Comparison of ENCODE assay signal across 22 mouse cellular contexts in the genomic region with DNA sequence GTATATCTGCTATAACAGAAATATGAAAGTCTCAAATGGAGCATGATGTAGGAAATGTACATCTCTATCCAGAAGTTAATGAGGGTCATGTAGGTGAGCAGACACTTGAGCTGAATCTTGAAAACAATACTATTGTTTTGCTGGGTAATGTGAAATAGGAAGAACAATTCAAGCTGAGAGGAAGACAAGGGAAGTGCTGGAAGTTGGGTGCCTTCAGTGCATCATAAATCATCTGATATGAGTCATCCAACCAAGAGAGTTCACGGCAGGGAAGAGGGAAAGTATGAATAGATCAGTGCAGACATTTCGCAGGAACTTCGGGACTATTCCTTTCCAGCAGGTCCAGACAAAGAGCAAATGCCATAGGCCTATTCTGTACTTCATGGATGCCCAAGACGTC.
"Had no signal": no experiment of that assay in that cellular context is flagged by ENCODE, and none has a peak within 500 bp of the region (broad histone marks: within the 10 kb centered on the region; RNA-seq: fewer than 3 reads in every experiment).

No protein-coding gene starts in this region.

- H3K4me3 ChIP-seq: heart, embryonic 10.5 days; heart, embryonic 12.5 days; hindbrain, embryonic 10.5 days; hindbrain, embryonic 12.5 days; intestine, embryonic 15.5 days; layer of hippocampus, adult 2 months; left cerebral cortex, adult 2 months; limb, embryonic 10.5 days; limb, embryonic 12.5 days; liver, embryonic 13.5 days; liver, embryonic 15.5 days had no signal

- H3K4me1 ChIP-seq: heart, embryonic 10.5 days; heart, embryonic 12.5 days; hindbrain, embryonic 10.5 days; hindbrain, embryonic 12.5 days; intestine, embryonic 15.5 days; limb, embryonic 10.5 days; limb, embryonic 12.5 days; liver, embryonic 13.5 days; liver, embryonic 15.5 days had no signal

- DNase-seq: gastrocnemius, postnatal 10 days; gastrocnemius, postnatal 25 days; heart, adult 18-20 months; heart, postnatal 10 days; heart, postnatal 4 days; kidney, adult 18-20 months; kidney, adult 8-10 months; kidney, postnatal 10 days; kidney, postnatal 25 days; kidney, postnatal 4 days; liver; liver, embryonic 13.5 days had no signal
